Mouse (Mus musculus): ENCODE data around the gene Hnrnpd. TPM values are rescaled to one million over a fixed set of nuclear protein-coding genes. Genes with fewer than 3 reads are reported as not detected.

The Hnrnpd gene
- polyA plus RNA-seq, 2 experiments = 64.4 to 157 TPM

- H3K4me2 ChIP-seq (ENCODE audit: low read depth) = peak overlapping the region; percentile 88
- H3K27ac ChIP-seq = no peak overlapping the region
- H3K9me3 ChIP-seq (ENCODE audit: control insufficient read depth, low read length) = no peaks in the 10 kb centered on the region
- no peaks in the 10 kb centered on the region for H3K27me3 ChIP-seq (ENCODE audit: control insufficient read depth, insufficient read depth, low read length)
- H3K36me3 ChIP-seq (replicated peaks; ENCODE audit: control insufficient read depth, insufficient read depth, low read depth) = peaks cover 27% of the 10 kb centered on the region
- ATAC-seq (ENCODE audit: insufficient read depth) = no peak
- TF ChIP-seq EP300 (IDR thresholded peaks at IDR 0.05; ENCODE audit: low read depth) = no peak
- no peak for TF ChIP-seq CTCF (IDR thresholded peaks at IDR 0.05; ENCODE audit: low read depth)
- H3K4me3 ChIP-seq (ENCODE audit: insufficient read depth in 1 of 2, low read depth in 2 of 2, low read length in 2 of 2) = peak overlapping the region; percentile 31 to 76; a peak in 3 of 4 replicates
- no peak for DNase-seq (ENCODE audit: low read depth in 3 of 3, low spot score in 3 of 3)
- WGBS (ENCODE audit: insufficient replicate concordance) = 45% methylated on average over 4 of the region's 4 CpGs
- peaks cover 12 to 15% of the 10 kb centered on the region in 2 experiments for H3K4me1 ChIP-seq (replicated peaks; ENCODE audit: control insufficient read depth in 2 of 2, insufficient read depth in 2 of 2, low read length in 1 of 2)
- H3K9ac ChIP-seq (replicated peaks) = 0 out of 2 replicates have a peak overlapping the region, but pooled peaks have one; percentile 4
Observed at GRCm38 (mm10) chr5:99975061-99975460, 3.7 kb downstream of the Hnrnpd start.

- H3K4me2 ChIP-seq (ENCODE audit: low read depth) = peak overlapping the region; percentile 88
- WGBS (ENCODE audit: insufficient replicate concordance) = 7% methylated on average over 2 of the region's 2 CpGs
- no peak overlapping the region for H3K4me3 ChIP-seq (ENCODE audit: insufficient read depth in 1 of 2, low read depth in 2 of 2, low read length in 2 of 2)
- H3K9me3 ChIP-seq (ENCODE audit: control insufficient read depth, low read length) = no peaks in the 10 kb centered on the region
- H3K4me1 ChIP-seq (replicated peaks; ENCODE audit: control insufficient read depth in 2 of 2, insufficient read depth in 2 of 2, low read length in 1 of 2) = peaks cover 10 to 15% of the 10 kb centered on the region in 2 experiments
- H3K9ac ChIP-seq (replicated peaks) = no peak overlapping the region
- DNase-seq (ENCODE audit: low read depth in 3 of 3, low spot score in 3 of 3) (no peak), ATAC-seq (ENCODE audit: insufficient read depth) (no peak)
- H3K36me3 ChIP-seq (replicated peaks; ENCODE audit: control insufficient read depth, insufficient read depth, low read depth) = peaks cover 37% of the 10 kb centered on the region
- no peak for TF ChIP-seq CTCF (IDR thresholded peaks at IDR 0.05; ENCODE audit: low read depth)
- no peak for TF ChIP-seq EP300 (IDR thresholded peaks at IDR 0.05; ENCODE audit: low read depth)
- no peak overlapping the region for H3K27ac ChIP-seq
- no peaks in the 10 kb centered on the region for H3K27me3 ChIP-seq (ENCODE audit: control insufficient read depth, insufficient read depth, low read length)
Observed at GRCm38 (mm10) chr5:99973941-99974340, 4.8 kb downstream of the Hnrnpd start.

GRCm38 (mm10) chr5:99959960-99960359 lies 18.8 kb downstream of the Hnrnpd start:
- H3K4me1 ChIP-seq (replicated peaks; ENCODE audit: control insufficient read depth in 2 of 2, insufficient read depth in 2 of 2, low read length in 1 of 2) = no peaks in the 10 kb centered on the region
- DNase-seq (ENCODE audit: low read depth in 3 of 3, low spot score in 3 of 3) (no peak), ATAC-seq (ENCODE audit: insufficient read depth) (no peak)
- no peak overlapping the region for H3K4me3 ChIP-seq (ENCODE audit: insufficient read depth in 1 of 2, low read depth in 2 of 2, low read length in 2 of 2)
- no peak overlapping the region for H3K4me2 ChIP-seq (ENCODE audit: low read depth)
- H3K9ac ChIP-seq (replicated peaks) = no peak overlapping the region
- WGBS (ENCODE audit: insufficient replicate concordance) = 43% methylated on average over 2 of the region's 2 CpGs
- no peak for TF ChIP-seq CTCF (IDR thresholded peaks at IDR 0.05; ENCODE audit: low read depth)
- no peak for TF ChIP-seq EP300 (IDR thresholded peaks at IDR 0.05; ENCODE audit: low read depth)
- H3K27me3 ChIP-seq (ENCODE audit: control insufficient read depth, insufficient read depth, low read length) = no peaks in the 10 kb centered on the region
- H3K36me3 ChIP-seq (replicated peaks; ENCODE audit: control insufficient read depth, insufficient read depth, low read depth) = peaks cover 58% of the 10 kb centered on the region
- H3K27ac ChIP-seq = no peak overlapping the region
- H3K9me3 ChIP-seq (ENCODE audit: control insufficient read depth, low read length) = no peaks in the 10 kb centered on the region

GRCm38 (mm10) chr5:99959236-99959936 lies 19.4 kb downstream of the Hnrnpd start:
- H3K27me3 ChIP-seq (ENCODE audit: control insufficient read depth, insufficient read depth, low read length) = no peaks in the 10 kb centered on the region
- 83% methylated on average over 2 of the region's 2 CpGs for WGBS (ENCODE audit: insufficient replicate concordance)
- TF ChIP-seq CTCF (IDR thresholded peaks at IDR 0.05; ENCODE audit: low read depth) (no peak), EP300 (IDR thresholded peaks at IDR 0.05; ENCODE audit: low read depth) (no peak)
- H3K4me2 ChIP-seq (ENCODE audit: low read depth) = no peak overlapping the region
- ATAC-seq (ENCODE audit: insufficient read depth) = no peak
- H3K4me3 ChIP-seq (ENCODE audit: insufficient read depth in 1 of 2, low read depth in 2 of 2, low read length in 2 of 2) = no peak overlapping the region
- H3K9me3 ChIP-seq (ENCODE audit: control insufficient read depth, low read length) = no peaks in the 10 kb centered on the region
- no peak for DNase-seq (ENCODE audit: low read depth in 3 of 3, low spot score in 3 of 3)
- no peak overlapping the region for H3K9ac ChIP-seq (replicated peaks)
- no peaks in the 10 kb centered on the region for H3K4me1 ChIP-seq (replicated peaks; ENCODE audit: control insufficient read depth in 2 of 2, insufficient read depth in 2 of 2, low read length in 1 of 2)
- no peak overlapping the region for H3K27ac ChIP-seq
- H3K36me3 ChIP-seq (replicated peaks; ENCODE audit: control insufficient read depth, insufficient read depth, low read depth) = peaks cover 52% of the 10 kb centered on the region

GRCm38 (mm10) chr5:99958666-99959065 lies 20.1 kb downstream of the Hnrnpd start:
- H3K36me3 ChIP-seq (replicated peaks; ENCODE audit: control insufficient read depth, insufficient read depth, low read depth) = peaks cover 45% of the 10 kb centered on the region
- no peak for ATAC-seq (ENCODE audit: insufficient read depth)
- 82% methylated on average over 1 of the region's 1 CpGs for WGBS (ENCODE audit: insufficient replicate concordance)

More at GRCm38 (mm10) chr5:99958666-99959065, 20.1 kb downstream of the Hnrnpd start:
- Histone ChIP-seq H3K27ac (no peak overlapping the region), H3K4me2 (ENCODE audit: low read depth) (no peak overlapping the region), H3K9ac (replicated peaks) (no peak overlapping the region), H3K4me3 (ENCODE audit: insufficient read depth in 1 of 2, low read depth in 2 of 2, low read length in 2 of 2) (no peak overlapping the region), H3K27me3 (ENCODE audit: control insufficient read depth, insufficient read depth, low read length) (no peaks in the 10 kb centered on the region), H3K4me1 (replicated peaks; ENCODE audit: control insufficient read depth in 2 of 2, insufficient read depth in 2 of 2, low read length in 1 of 2) (no peaks in the 10 kb centered on the region), H3K9me3 (ENCODE audit: control insufficient read depth, low read length) (no peaks in the 10 kb centered on the region)
- no peak for DNase-seq (ENCODE audit: low read depth in 3 of 3, low spot score in 3 of 3)
- TF ChIP-seq EP300 (IDR thresholded peaks at IDR 0.05; ENCODE audit: low read depth) (no peak), CTCF (IDR thresholded peaks at IDR 0.05; ENCODE audit: low read depth) (no peak)
